Mouse (Mus musculus): ENCODE results near the gene Klhl18. TPM values are rescaled to one million over a fixed set of nuclear protein-coding genes. Genes with fewer than 3 reads are reported as not detected.

The Klhl18 gene
- total and polyA plus RNA-seq, 3 experiments = 3.8 to 6.9 TPM; not detected in 1

GRCm38 (mm10) chr9:110393295-110393694 lies 83.2 kb downstream of the Klhl18 start:
- H3K9me3 ChIP-seq (replicated peaks; ENCODE audit: insufficient read depth, low read length) = no peaks in the 10 kb centered on the region
- H3K27me3 ChIP-seq (ENCODE audit: control insufficient read depth in 1 of 2, insufficient read depth in 2 of 2, low read length in 2 of 2) = no peaks in the 10 kb centered on the region
- TF ChIP-seq USF2 (IDR thresholded peaks at IDR 0.05; ENCODE audit: borderline replicate concordance in 1 of 2, insufficient read depth in 1 of 2, low read depth in 1 of 2, low read length in 2 of 2) = no peak
- TF ChIP-seq SMC3 (IDR thresholded peaks at IDR 0.05; ENCODE audit: low read depth, low read length) = no peak
- TF ChIP-seq CHD1 (IDR thresholded peaks at IDR 0.05; ENCODE audit: low read depth, low read length) = no peak
- no peak for TF ChIP-seq CHD2 (IDR thresholded peaks at IDR 0.05; ENCODE audit: low read length)
- no peak for TF ChIP-seq MAX (IDR thresholded peaks at IDR 0.05; ENCODE audit: low read length)
- TF ChIP-seq NRF1 (IDR thresholded peaks at IDR 0.05; ENCODE audit: insufficient read depth, low read depth, low read length, poor library complexity, severe bottlenecking) = no peak
- no peak for TF ChIP-seq BHLHE40 (IDR thresholded peaks at IDR 0.05; ENCODE audit: borderline replicate concordance, low read depth, low read length)
- no peak for TF ChIP-seq E2F4 (IDR thresholded peaks at IDR 0.05; ENCODE audit: borderline replicate concordance, low read depth, low read length)
- TF ChIP-seq ZMIZ1 (IDR thresholded peaks at IDR 0.05; ENCODE audit: low read depth, low read length) = no peak
- TF ChIP-seq POLR2AphosphoS5 (IDR thresholded peaks at IDR 0.05; ENCODE audit: borderline replicate concordance, low read depth, low read length) = no peak
- no peaks in the 10 kb centered on the region for H3K4me1 ChIP-seq (ENCODE audit: control insufficient read depth in 1 of 2, insufficient read depth in 2 of 2, low read length in 2 of 2)
- no peaks in the 10 kb centered on the region for H3K79me2 ChIP-seq (ENCODE audit: control insufficient read depth, insufficient read depth, low read length, poor library complexity)
- DNase-seq (ENCODE audit: low read depth, low spot score) = no peak
- peaks cover 0 to 13% of the 10 kb centered on the region in 2 experiments; a peak in 2 of 4 replicates for H3K36me3 ChIP-seq (ENCODE audit: control insufficient read depth in 1 of 2, insufficient read depth in 2 of 2, low read length in 2 of 2)
- H3K27ac ChIP-seq (ENCODE audit: control insufficient read depth, low read depth, low read length) = no peak overlapping the region
- no peak overlapping the region for H3K9ac ChIP-seq (ENCODE audit: control insufficient read depth, low read depth, low read length, poor library complexity, severe bottlenecking)
- no peak overlapping the region for H3K4me3 ChIP-seq (ENCODE audit: control insufficient read depth in 1 of 2, insufficient read depth in 1 of 2, low read depth in 2 of 2, low read length in 2 of 2)

GRCm38 (mm10) chr9:110390843-110391242 lies 85.7 kb downstream of the Klhl18 start:
- H3K36me3 ChIP-seq (ENCODE audit: control insufficient read depth in 1 of 2, insufficient read depth in 2 of 2, low read length in 2 of 2) = peaks cover 0 to 9% of the 10 kb centered on the region in 2 experiments; a peak in 2 of 4 replicates
- no peaks in the 10 kb centered on the region for H3K9me3 ChIP-seq (replicated peaks; ENCODE audit: insufficient read depth, low read length)
- DNase-seq (ENCODE audit: low read depth, low spot score) = no peak
- H3K4me1 ChIP-seq (ENCODE audit: control insufficient read depth in 1 of 2, insufficient read depth in 2 of 2, low read length in 2 of 2) = no peaks in the 10 kb centered on the region
- TF ChIP-seq USF2 (IDR thresholded peaks at IDR 0.05; ENCODE audit: borderline replicate concordance in 1 of 2, insufficient read depth in 1 of 2, low read depth in 1 of 2, low read length in 2 of 2) (no peak), CHD1 (IDR thresholded peaks at IDR 0.05; ENCODE audit: low read depth, low read length) (no peak), KAT2A (conservative IDR thresholded peaks at IDR 0.05; ENCODE audit: low read depth, low read length) (no peak), MAZ (IDR thresholded peaks at IDR 0.05; ENCODE audit: low read depth, low read length) (no peak), NRF1 (IDR thresholded peaks at IDR 0.05; ENCODE audit: insufficient read depth, low read depth, low read length, poor library complexity, severe bottlenecking) (no peak), POLR2AphosphoS2 (IDR thresholded peaks at IDR 0.05; ENCODE audit: low read length) (no peak)
- no peaks in the 10 kb centered on the region for H3K79me2 ChIP-seq (ENCODE audit: control insufficient read depth, insufficient read depth, low read length, poor library complexity)
- H3K27me3 ChIP-seq (ENCODE audit: control insufficient read depth in 1 of 2, insufficient read depth in 2 of 2, low read length in 2 of 2) = no peaks in the 10 kb centered on the region
- no peak overlapping the region for H3K4me3 ChIP-seq (ENCODE audit: control insufficient read depth in 1 of 2, insufficient read depth in 1 of 2, low read depth in 2 of 2, low read length in 2 of 2)
- no peak overlapping the region for H3K27ac ChIP-seq (ENCODE audit: control insufficient read depth, low read depth, low read length)
- H3K9ac ChIP-seq (ENCODE audit: control insufficient read depth, low read depth, low read length, poor library complexity, severe bottlenecking) = no peak overlapping the region

GRCm38 (mm10) chr9:110388011-110388410 lies 88.5 kb downstream of the Klhl18 start:
- Histone ChIP-seq H3K79me2 (ENCODE audit: control insufficient read depth, insufficient read depth, low read length, poor library complexity) (no peaks in the 10 kb centered on the region), H3K27me3 (ENCODE audit: control insufficient read depth in 1 of 2, insufficient read depth in 2 of 2, low read length in 2 of 2) (no peaks in the 10 kb centered on the region), H3K4me1 (ENCODE audit: control insufficient read depth in 1 of 2, insufficient read depth in 2 of 2, low read length in 2 of 2) (no peaks in the 10 kb centered on the region), H3K9me3 (replicated peaks; ENCODE audit: insufficient read depth, low read length) (no peaks in the 10 kb centered on the region), H3K36me3 (ENCODE audit: control insufficient read depth in 1 of 2, insufficient read depth in 2 of 2, low read length in 2 of 2) (peaks cover 0 to 1% of the 10 kb centered on the region in 2 experiments; a peak in 1 of 4 replicates), H3K9ac (ENCODE audit: control insufficient read depth, low read depth, low read length, poor library complexity, severe bottlenecking) (no peak overlapping the region), H3K27ac (ENCODE audit: control insufficient read depth, low read depth, low read length) (no peak overlapping the region), H3K4me3 (ENCODE audit: control insufficient read depth in 1 of 2, insufficient read depth in 1 of 2, low read depth in 2 of 2, low read length in 2 of 2) (no peak overlapping the region)
- no peak for DNase-seq (ENCODE audit: low read depth, low spot score)
- no peak for TF ChIP-seq NELFE (IDR thresholded peaks at IDR 0.05; ENCODE audit: low read depth, low read length)
- no peak for TF ChIP-seq SMC3 (IDR thresholded peaks at IDR 0.05; ENCODE audit: low read depth, low read length)
- TF ChIP-seq ZMIZ1 (IDR thresholded peaks at IDR 0.05; ENCODE audit: low read depth, low read length) = no peak
- no peak for TF ChIP-seq KAT2A (conservative IDR thresholded peaks at IDR 0.05; ENCODE audit: low read depth, low read length)
- no peak for TF ChIP-seq POLR2AphosphoS2 (IDR thresholded peaks at IDR 0.05; ENCODE audit: low read length)
- TF ChIP-seq TCF12 (IDR thresholded peaks at IDR 0.05; ENCODE audit: low read depth, low read length) = no peak
- no peak for TF ChIP-seq HCFC1 (IDR thresholded peaks at IDR 0.05; ENCODE audit: low read depth, low read length)
- TF ChIP-seq ZC3H11A (IDR thresholded peaks at IDR 0.05; ENCODE audit: low read depth, low read length) = no peak
- TF ChIP-seq ZKSCAN1 (IDR thresholded peaks at IDR 0.05; ENCODE audit: low read depth, low read length) = no peak
- no peak for TF ChIP-seq RAD21 (IDR thresholded peaks at IDR 0.05; ENCODE audit: low read depth, low read length)
- no peak for TF ChIP-seq BHLHE40 (IDR thresholded peaks at IDR 0.05; ENCODE audit: borderline replicate concordance, low read depth, low read length)
- TF ChIP-seq CHD2 (IDR thresholded peaks at IDR 0.05; ENCODE audit: low read length) = no peak
- TF ChIP-seq SIN3A (IDR thresholded peaks at IDR 0.05; ENCODE audit: low read length) = no peak
- TF ChIP-seq MAZ (IDR thresholded peaks at IDR 0.05; ENCODE audit: low read depth, low read length) = no peak
- TF ChIP-seq MEF2A (IDR thresholded peaks at IDR 0.05; ENCODE audit: extremely low read depth, insufficient replicate concordance, low read depth, low read length, poor library complexity, severe bottlenecking) = no peak
- no peak for TF ChIP-seq TBP (IDR thresholded peaks at IDR 0.05; ENCODE audit: low read depth, low read length)
- TF ChIP-seq TAL1 (IDR thresholded peaks at IDR 0.05; ENCODE audit: low read length) = no peak
- TF ChIP-seq POLR2AphosphoS5 (IDR thresholded peaks at IDR 0.05; ENCODE audit: borderline replicate concordance, low read depth, low read length) = no peak

All from MEL (cell line).